Mouse (Mus musculus) G1E (cell line): ENCODE results near the gene Resp18. TPM values are rescaled to one million over a fixed set of nuclear protein-coding genes. Genes with fewer than 3 reads are reported as not detected.

Source experiments
- ATAC-seq: 2 replicates; pipeline ENCODE4 v1.8.0; 2016; ENCODE audit warnings: mild to moderate bottlenecking; ENCODE audit not compliant: insufficient number of reproducible peaks, poor library complexity, low FRiP score, severe bottlenecking; ENCODE audit errors: extremely low read depth
- DNase-seq: peaks from one replicate; pipeline ENCODE4 v3.0.0; 2012; ENCODE audit warnings: low spot score
- H3K27me3 ChIP-seq: 2 replicates; pipeline ENCODE4 v1.6.1; 2012; ENCODE audit warnings: mild to moderate bottlenecking, low read length, inconsistent platforms; ENCODE audit not compliant: insufficient read depth
- H3K36me3 ChIP-seq: replicated peaks from 2 replicates; pipeline ENCODE3; 2012; ENCODE audit warnings: mild to moderate bottlenecking, inconsistent platforms
- H3K4me1 ChIP-seq: 2 replicates; pipeline ENCODE4 v1.6.1; 2012; ENCODE audit warnings: low read depth, low read length, inconsistent platforms, mixed read lengths; ENCODE audit not compliant: insufficient read depth
- H3K4me3 ChIP-seq: 2 replicates; pipeline ENCODE4 v1.5.1; 2012; ENCODE audit warnings: low read depth, mild to moderate bottlenecking, inconsistent platforms, low read length, moderate library complexity, mixed read lengths
- H3K9me3 ChIP-seq: replicated peaks from 2 replicates; pipeline ENCODE4 v1.6.1; 2012; ENCODE audit warnings: inconsistent platforms
- CTCF ChIP-seq: IDR thresholded peaks from 2 replicates; pipeline ENCODE4 v1.5.1; 2012; ENCODE audit warnings: low read depth, low read length, inconsistent platforms, mixed read lengths
- GATA1 ChIP-seq: IDR thresholded peaks from 2 replicates; pipeline ENCODE4 v1.6.1; 2012; ENCODE audit warnings: borderline replicate concordance, low read length, inconsistent platforms, mixed read lengths
- GATA2 ChIP-seq: IDR thresholded peaks from 2 replicates; pipeline ENCODE4 v1.6.1; 2012; ENCODE audit warnings: low read depth, low read length, inconsistent platforms, borderline replicate concordance
- POLR2AphosphoS5 ChIP-seq: IDR thresholded peaks from 2 replicates; pipeline ENCODE4 v1.6.1; 2012; ENCODE audit warnings: low read depth, low read length, inconsistent platforms; ENCODE audit not compliant: insufficient replicate concordance
- TAL1 ChIP-seq: conservative IDR thresholded peaks from 2 replicates; pipeline ENCODE4 v1.6.1; 2012; ENCODE audit warnings: low read depth, low read length, inconsistent platforms, mixed read lengths
- polyA plus RNA-seq: library from polyadenylated mRNA; stranded (reverse); fragments of >175 nt; gene quantifications from 2 replicates; pipeline ENCODE4 v1.2.3, GENCODE M21; 2012
- total RNA-seq, 2 experiments: library from RNA; stranded (forward) in 1 of 2; stranded (reverse) in 1 of 2; fragments of 200-1000 nt in 1 of 2; fragments of >200 nt in 1 of 2; fragmentation: Nextera tagmentation in 1 of 2; gene quantifications; 2 replicates each; pipeline ENCODE4 v1.2.3; 2014 to 2017

Gene Resp18
- total and polyA plus RNA-seq, 3 experiments = not detected

DNA sequence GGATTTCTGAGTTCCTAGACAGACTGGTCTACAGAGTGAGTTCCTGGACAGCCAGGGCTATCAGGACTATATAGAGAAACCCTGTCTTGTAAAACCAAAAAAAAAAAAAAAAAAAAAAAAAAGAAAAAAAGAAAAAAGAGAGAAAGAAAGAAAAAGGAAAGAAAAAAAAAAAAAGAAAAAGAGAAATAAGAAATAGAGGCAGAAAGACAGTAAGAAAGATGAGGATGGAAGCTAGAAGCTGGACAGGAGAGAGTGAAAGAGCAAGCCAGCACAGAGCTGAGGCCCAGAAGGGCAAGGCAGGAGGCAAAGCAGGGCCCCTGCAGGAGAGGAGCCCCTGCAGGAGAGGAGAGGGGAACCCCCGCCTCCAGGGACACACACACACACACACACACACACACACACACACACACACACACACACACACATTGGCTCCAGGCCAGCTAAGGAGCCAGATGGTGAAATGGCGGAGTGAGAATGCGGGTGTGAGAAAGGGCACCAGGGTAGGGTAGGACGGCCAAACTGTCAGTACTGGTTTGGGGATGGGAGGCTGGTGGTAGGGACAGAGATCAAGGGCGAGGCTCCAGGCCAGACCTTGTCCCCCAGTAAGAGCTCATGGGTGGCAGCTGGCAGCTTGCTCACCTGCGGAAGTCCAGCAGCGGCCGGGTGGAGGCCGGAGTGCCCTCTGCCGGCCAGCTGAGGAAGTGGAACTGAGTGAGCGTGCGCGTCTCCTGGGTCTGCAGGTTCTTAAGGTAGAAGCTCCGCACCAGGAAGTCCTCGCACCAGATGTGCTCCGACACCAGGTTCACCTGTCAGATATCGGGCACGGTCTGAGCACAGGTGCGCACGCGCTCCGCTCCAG is 26.9 kb downstream of the Resp18 start:
- ATAC-seq = peak; percentile 67; the same call in 1 of the 2 replicates
- peak; percentile 94 for TF ChIP-seq CTCF
- TF ChIP-seq POLR2AphosphoS5 = no peak

DNA sequence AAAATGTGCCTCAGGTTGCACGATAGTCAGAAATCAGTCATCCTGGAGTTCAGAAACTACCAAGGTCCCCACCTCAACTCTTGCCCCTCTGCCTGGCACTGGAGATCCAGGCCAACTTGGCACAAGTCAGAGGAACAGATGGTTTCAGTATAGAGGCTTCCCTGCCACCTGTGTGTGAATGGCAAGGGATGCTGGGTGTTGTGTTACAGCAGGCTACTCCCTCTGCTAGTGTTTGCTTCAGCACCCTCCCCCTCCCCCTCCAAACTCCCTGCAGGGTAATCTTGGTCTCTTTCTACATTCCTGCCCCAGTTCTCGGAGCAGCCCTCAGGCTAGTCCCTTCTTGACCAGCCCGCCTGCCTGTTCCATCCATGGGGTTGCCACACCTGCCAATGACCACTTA is 27.7 kb downstream of the Resp18 start:
- H3K36me3 ChIP-seq = peaks cover 2% of the 10 kb centered on the region
- ATAC-seq = no peak
- peaks cover 4% of the 10 kb centered on the region; the same call in 1 of the 2 replicates for H3K27me3 ChIP-seq
- no peak overlapping the region for H3K4me3 ChIP-seq
- peaks cover 55% of the 10 kb centered on the region for H3K4me1 ChIP-seq
- H3K9me3 ChIP-seq = no peaks in the 10 kb centered on the region
- DNase-seq = no peak
- no peak for TF ChIP-seq GATA1
- no peak for TF ChIP-seq CTCF
- TF ChIP-seq GATA2 = no peak
- TF ChIP-seq TAL1 = no peak
- TF ChIP-seq POLR2AphosphoS5 = no peak

More for the DNA sequence above, 26.9 kb downstream of the Resp18 start:
- peaks cover 6% of the 10 kb centered on the region; the same call in 1 of the 2 replicates for H3K27me3 ChIP-seq
- no peaks in the 10 kb centered on the region for H3K36me3 ChIP-seq
- H3K4me3 ChIP-seq = peak overlapping the region; percentile 63; the same call in 1 of the 2 replicates
- peak; percentile 90 for DNase-seq
- no peaks in the 10 kb centered on the region for H3K9me3 ChIP-seq
- peaks cover 63% of the 10 kb centered on the region for H3K4me1 ChIP-seq

- Histone ChIP-seq H3K4me1 (peaks cover 49% of the 10 kb centered on the region), H3K27me3 (peaks cover 2% of the 10 kb centered on the region; the same call in 1 of the 2 replicates), H3K36me3 (peaks cover 20% of the 10 kb centered on the region), H3K9me3 (no peaks in the 10 kb centered on the region), H3K4me3 (no peak overlapping the region)
- ATAC-seq (no peak), DNase-seq (no peak)
- TF ChIP-seq GATA1 (no peak), TAL1 (no peak), GATA2 (no peak)
These were observed 30.0 kb downstream of the Resp18 start for GRCm38 (mm10) chr1:75248041-75248772.

DNA sequence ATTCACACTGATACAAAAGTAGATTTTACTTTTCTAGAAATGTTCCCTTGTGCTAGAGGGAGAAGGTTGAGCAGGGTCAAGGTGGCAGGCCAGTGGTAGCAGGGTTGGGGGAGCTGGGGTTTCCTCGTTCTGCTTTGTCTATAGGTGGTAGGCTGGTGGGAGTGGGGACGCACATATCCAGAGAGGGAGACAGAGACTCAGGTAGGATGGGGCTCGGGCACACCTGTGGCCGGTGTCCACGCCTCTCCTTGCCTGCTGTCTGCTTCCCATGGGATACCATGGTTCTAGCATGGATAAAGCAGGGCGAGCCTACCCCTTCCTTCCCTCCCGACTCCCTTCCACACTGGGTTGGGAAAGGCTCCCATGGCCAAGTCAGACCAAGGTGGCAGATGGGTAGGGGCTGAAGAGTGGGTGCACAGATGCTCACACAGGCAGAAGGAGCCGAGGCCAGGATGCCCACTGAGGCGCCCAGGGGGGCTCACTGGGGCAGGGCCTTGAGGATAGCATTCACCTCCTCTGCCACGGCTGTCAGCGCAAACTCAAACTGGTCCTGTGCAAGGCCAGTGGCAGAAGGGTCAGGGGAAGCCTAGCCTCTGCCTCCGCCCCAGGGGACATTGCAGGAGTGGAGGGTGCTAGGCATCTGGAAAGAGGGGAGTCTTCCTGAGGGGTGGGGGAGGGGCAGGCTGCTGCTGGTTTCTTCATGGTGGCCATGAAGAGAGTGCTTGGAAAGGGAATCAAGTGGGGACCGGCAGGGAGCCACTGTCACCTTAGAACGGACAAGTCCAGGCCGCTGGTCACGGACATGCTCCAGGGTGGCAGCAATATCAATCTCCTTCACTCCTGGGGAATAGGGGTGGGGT is 30.9 kb downstream of the Resp18 start:
- DNase-seq (no peak), ATAC-seq (no peak)
- Histone ChIP-seq H3K36me3 (peaks cover 25% of the 10 kb centered on the region), H3K9me3 (no peaks in the 10 kb centered on the region), H3K4me3 (no peak overlapping the region), H3K4me1 (peaks cover 42% of the 10 kb centered on the region), H3K27me3 (peaks cover 2% of the 10 kb centered on the region; the same call in 1 of the 2 replicates)
- TF ChIP-seq GATA1 = no peak
- no peak for TF ChIP-seq GATA2
- TF ChIP-seq TAL1 = no peak
- no peak for TF ChIP-seq CTCF
- TF ChIP-seq POLR2AphosphoS5 = no peak

DNA sequence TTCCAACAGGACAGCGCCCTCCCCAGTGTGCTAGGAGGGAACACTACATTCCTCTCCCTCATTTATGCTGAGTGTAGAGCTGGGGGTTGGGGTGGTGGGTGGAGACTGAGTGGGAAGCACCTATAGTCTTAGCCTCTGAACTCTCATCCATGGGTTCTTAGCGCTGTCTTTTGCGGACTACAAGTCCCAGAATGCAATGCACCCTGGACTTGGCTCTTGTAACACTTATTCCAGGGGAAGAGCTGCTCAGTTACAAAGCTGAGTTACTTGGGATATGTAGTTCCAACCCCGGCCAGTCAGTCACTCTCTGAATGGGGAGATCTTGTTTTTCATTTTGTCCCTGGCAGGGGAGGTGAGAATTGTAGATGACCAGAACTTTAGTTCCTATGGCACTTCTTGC is 33.4 kb downstream of the Resp18 start:
- peak; percentile 87 for ATAC-seq

More for the DNA sequence above, 33.4 kb downstream of the Resp18 start:
- H3K4me1 ChIP-seq = peaks cover 23% of the 10 kb centered on the region
- DNase-seq = peak; percentile 68
- no peaks in the 10 kb centered on the region for H3K9me3 ChIP-seq
- H3K27me3 ChIP-seq = peaks cover 2% of the 10 kb centered on the region; the same call in 1 of the 2 replicates
- H3K36me3 ChIP-seq = peaks cover 39% of the 10 kb centered on the region
- no peak for TF ChIP-seq GATA1
- TF ChIP-seq CTCF = no peak
- no peak for TF ChIP-seq POLR2AphosphoS5
- TF ChIP-seq GATA2 = no peak
- TF ChIP-seq TAL1 = no peak
- H3K4me3 ChIP-seq = no peak overlapping the region
